Mouse (Mus musculus) cerebellum, adult 2 months (tissue): ENCODE measurements at regions not wholly inside any gene's neighbourhood (a gene's known extent, or its start where the extent isn't known, plus 50 kb on each side); places are given as distances from the start of the nearest gene placed in this dataset.

ENCODE experiments used
- CTCF ChIP-seq: fragments of 200-500 bp; IDR thresholded peaks from 2 replicates; pipeline ENCODE4 v1.5.1; 2011; ENCODE audit warnings: low read depth, mild to moderate bottlenecking, control low read depth, low read length, moderate library complexity, borderline replicate concordance; ENCODE audit not compliant: insufficient read depth
- POLR2A ChIP-seq: fragments of 200-500 bp; IDR thresholded peaks from 2 replicates; pipeline ENCODE4 v1.6.1; 2011; ENCODE audit warnings: low read length, control low read depth, borderline replicate concordance; ENCODE audit not compliant: insufficient read depth

DNA sequence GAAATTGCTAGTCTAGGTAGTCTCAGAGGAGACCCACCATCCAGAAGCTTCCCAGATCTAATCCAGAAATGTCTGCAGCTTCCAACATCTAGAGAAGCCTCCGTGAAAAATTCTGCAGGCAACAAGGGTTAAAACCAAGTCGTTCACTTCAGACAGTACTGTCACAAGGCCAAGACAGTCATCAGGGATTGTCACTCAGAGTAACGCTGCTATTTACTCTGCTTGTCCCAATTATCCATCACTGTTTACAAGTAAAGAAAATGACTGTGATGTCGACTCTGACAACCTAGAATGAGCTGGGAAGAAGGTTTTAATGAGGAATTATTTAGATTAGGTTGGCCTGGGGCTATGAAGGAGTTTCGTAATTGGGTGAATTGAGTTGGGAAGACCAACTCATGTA is 82.1 kb upstream of the Rasgrf1 start:
- no peak for TF ChIP-seq CTCF
- no peak for TF ChIP-seq POLR2A
